Mouse (Mus musculus) intestine, embryonic 14.5 days (tissue): Measurements from ENCODE around the gene Slc27a2. TPM values are rescaled to one million over a fixed set of nuclear protein-coding genes. Genes with fewer than 3 reads are reported as not detected.

ENCODE experiments used
- ATAC-seq: fragments of 200-750 bp; cut with Nextera tagmentation; replicated peaks from 2 replicates; pipeline ENCODE4 v1.8.0; 2017; ENCODE audit warnings: low read depth, moderate number of reproducible peaks, moderate TSS enrichment, moderate library complexity; ENCODE audit not compliant: low FRiP score, low TSS enrichment
- DNase-seq: peaks from one replicate; pipeline ENCODE4 v3.0.0-alpha.2; 2018; ENCODE audit warnings: low spot score
- H3K27ac ChIP-seq: fragments of 300-500 bp; sonication (generic); 2 replicates; pipeline ENCODE4 v1.5.1; 2014; ENCODE audit warnings: low read depth, mild to moderate bottlenecking, control low read depth
- H3K27me3 ChIP-seq: fragments of 300-500 bp; sonication (generic); replicated peaks from 2 replicates; pipeline ENCODE4 v1.6.1; 2014; ENCODE audit warnings: low read length, control low read depth; ENCODE audit not compliant: control insufficient read depth, insufficient read depth
- H3K36me3 ChIP-seq: fragments of 300-500 bp; sonication (generic); 2 replicates; pipeline ENCODE4 v1.6.1; 2014; ENCODE audit warnings: low read length, control low read depth; ENCODE audit not compliant: control insufficient read depth, insufficient read depth
- H3K4me1 ChIP-seq: fragments of 300-500 bp; sonication (generic); replicated peaks from 2 replicates; pipeline ENCODE4 v1.6.1; 2014; ENCODE audit warnings: low read length, control low read depth, mixed read lengths; ENCODE audit not compliant: control insufficient read depth, insufficient read depth
- H3K4me2 ChIP-seq: fragments of 300-500 bp; sonication (generic); 2 replicates; pipeline ENCODE4 v1.6.1; 2014; ENCODE audit warnings: low read length
- H3K4me3 ChIP-seq: fragments of 300-500 bp; sonication (generic); 2 replicates; pipeline ENCODE4 v1.5.1; 2014; ENCODE audit warnings: low read depth, low read length, control low read depth, mixed read lengths
- H3K9ac ChIP-seq: fragments of 300-500 bp; sonication (generic); 2 replicates; pipeline ENCODE4 v1.6.1; 2014; ENCODE audit warnings: mild to moderate bottlenecking, low read length
- H3K9me3 ChIP-seq: fragments of 300-500 bp; sonication (generic); 2 replicates; pipeline ENCODE4 v1.6.1; 2016; ENCODE audit warnings: low read length, control low read depth; ENCODE audit not compliant: control insufficient read depth
- WGBS: fragments of 180-500 bp; shearing (Covaris S2); extraction: QIAGEN DNeasy Blood & Tissue Kit; methylation state at CpG from one replicate; pipeline ENCODE4 v1.1.7; 2014; 5-methylcytosine and 5-hydroxymethylcytosine counted together
- polyA plus RNA-seq: library from polyadenylated mRNA; unstranded; fragments of >200 nt; fragmentation: Nextera tagmentation; extraction: Ambion mirVana; gene quantifications from 2 replicates; pipeline ENCODE4 v1.2.1, GENCODE M21; 2014

Slc27a2 gene
- polyA plus RNA-seq, 1 experiment from 2014 or later = 1.4 TPM

GRCm38 (mm10) chr2:126572747-126573146, 20.5 kb downstream of the Slc27a2 start:
- WGBS = 84% methylated on average over 4 of the region's 4 CpGs

DNA sequence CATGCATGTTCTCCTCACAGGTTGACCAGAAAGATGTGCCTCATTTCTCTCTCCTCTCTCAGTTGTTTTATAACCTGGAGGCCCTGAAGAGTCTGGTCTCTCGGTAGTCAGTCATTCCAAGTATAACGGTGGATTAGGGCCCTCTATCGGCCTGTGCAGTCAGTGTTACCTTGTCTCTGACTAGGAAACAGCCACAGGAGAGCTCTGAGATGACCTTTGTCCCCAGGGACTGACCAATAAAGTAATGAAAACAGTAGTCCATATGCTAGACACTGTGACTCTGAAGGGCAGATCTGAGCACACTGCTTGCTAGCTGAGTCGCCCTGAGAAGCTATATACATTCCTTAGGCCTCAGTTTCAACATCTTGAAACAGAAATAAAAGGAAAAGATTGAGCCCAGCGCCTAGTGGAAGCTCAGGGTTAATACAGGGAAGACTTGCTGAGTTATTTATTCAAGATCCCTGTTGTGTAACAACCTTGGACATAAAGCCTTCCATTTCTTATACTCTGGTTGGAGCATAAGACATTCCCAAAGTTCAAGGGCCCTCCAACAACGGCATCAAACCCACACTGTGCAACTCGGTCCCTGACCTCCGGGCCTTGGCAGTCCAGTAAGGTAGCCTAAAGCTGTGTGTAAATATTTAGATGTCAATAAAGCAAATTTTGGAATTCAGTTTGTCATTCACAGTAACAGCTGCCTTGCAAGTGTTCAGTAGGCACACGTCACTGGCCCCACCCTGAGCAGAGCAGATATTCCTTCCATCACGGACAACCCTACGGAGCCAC, 23.4 kb downstream of the Slc27a2 start:
- H3K27ac ChIP-seq = no peak overlapping the region
- ATAC-seq (no peak), DNase-seq (no peak)
- WGBS = 76% methylated on average over 11 of the region's 11 CpGs
- H3K9ac ChIP-seq = no peak overlapping the region
- no peaks in the 10 kb centered on the region for H3K36me3 ChIP-seq
- H3K27me3 ChIP-seq = no peaks in the 10 kb centered on the region
- H3K4me1 ChIP-seq = no peaks in the 10 kb centered on the region
- no peak overlapping the region for H3K4me3 ChIP-seq
- no peak overlapping the region for H3K4me2 ChIP-seq
- H3K9me3 ChIP-seq = no peaks in the 10 kb centered on the region; the same call in 1 of the 2 replicates

More at GRCm38 (mm10) chr2:126572747-126573146, 20.5 kb downstream of the Slc27a2 start:
- Histone ChIP-seq H3K9me3 (no peaks in the 10 kb centered on the region; the same call in 1 of the 2 replicates), H3K27ac (no peak overlapping the region), H3K4me1 (no peaks in the 10 kb centered on the region), H3K4me2 (no peak overlapping the region), H3K4me3 (no peak overlapping the region), H3K9ac (no peak overlapping the region), H3K27me3 (no peaks in the 10 kb centered on the region), H3K36me3 (no peaks in the 10 kb centered on the region)
- DNase-seq = no peak
- ATAC-seq = no peak

GRCm38 (mm10) chr2:126577362-126577761, 25.2 kb downstream of the Slc27a2 start:
- Histone ChIP-seq H3K27me3 (no peaks in the 10 kb centered on the region), H3K36me3 (no peaks in the 10 kb centered on the region), H3K9ac (no peak overlapping the region), H3K9me3 (no peaks in the 10 kb centered on the region), H3K4me2 (no peak overlapping the region), H3K27ac (no peak overlapping the region), H3K4me1 (no peaks in the 10 kb centered on the region), H3K4me3 (no peak overlapping the region)
- ATAC-seq (no peak), DNase-seq (no peak)
- 68% methylated on average over 5 of the region's 5 CpGs for WGBS

- ATAC-seq = no peak
These were observed 27.1 kb downstream of the Slc27a2 start for GRCm38 (mm10) chr2:126579282-126579681.

DNA sequence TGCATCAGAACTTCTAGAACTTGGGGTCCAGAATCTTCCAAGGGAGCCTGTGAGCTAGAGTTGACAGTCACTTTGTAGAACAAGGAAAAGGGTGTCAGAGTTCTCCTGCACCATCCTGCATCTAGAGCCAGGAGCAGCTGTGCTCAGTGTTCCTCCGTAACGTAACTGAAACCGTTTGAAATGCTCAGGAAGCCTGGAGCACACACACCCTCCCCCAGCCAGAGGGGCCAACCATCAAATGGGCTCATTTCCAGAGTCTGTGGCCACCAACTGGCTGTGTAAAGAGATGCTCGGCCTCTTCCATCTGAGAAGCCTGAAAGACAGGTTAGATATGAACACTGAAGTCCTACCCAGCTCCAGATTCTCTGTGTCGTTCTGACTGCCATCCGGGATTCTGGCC, 31.8 kb downstream of the Slc27a2 start:
- Histone ChIP-seq H3K4me2 (no peak overlapping the region), H3K4me3 (no peak overlapping the region), H3K9me3 (no peaks in the 10 kb centered on the region), H3K4me1 (no peaks in the 10 kb centered on the region), H3K36me3 (no peaks in the 10 kb centered on the region), H3K27ac (no peak overlapping the region), H3K9ac (no peak overlapping the region), H3K27me3 (no peaks in the 10 kb centered on the region)
- ATAC-seq (no peak), DNase-seq (no peak)
- WGBS = 69% methylated on average over 6 of the region's 6 CpGs

More at GRCm38 (mm10) chr2:126579282-126579681, 27.1 kb downstream of the Slc27a2 start:
- DNase-seq = no peak
- H3K9ac ChIP-seq = no peak overlapping the region
- H3K36me3 ChIP-seq = no peaks in the 10 kb centered on the region
- H3K4me2 ChIP-seq = no peak overlapping the region
- no peak overlapping the region for H3K27ac ChIP-seq
- no peaks in the 10 kb centered on the region for H3K9me3 ChIP-seq
- WGBS = 85% methylated on average over 1 of the region's 1 CpGs
- H3K27me3 ChIP-seq = no peaks in the 10 kb centered on the region
- no peak overlapping the region for H3K4me3 ChIP-seq
- H3K4me1 ChIP-seq = no peaks in the 10 kb centered on the region

GRCm38 (mm10) chr2:126584621-126585369, 32.6 kb downstream of the Slc27a2 start:
- Histone ChIP-seq H3K4me1 (no peaks in the 10 kb centered on the region), H3K9me3 (no peaks in the 10 kb centered on the region), H3K27ac (no peak overlapping the region), H3K4me2 (no peak overlapping the region), H3K36me3 (no peaks in the 10 kb centered on the region), H3K27me3 (no peaks in the 10 kb centered on the region), H3K9ac (no peak overlapping the region), H3K4me3 (no peak overlapping the region)
- ATAC-seq (no peak), DNase-seq (no peak)
- 76% methylated on average over 8 of the region's 8 CpGs for WGBS

- WGBS = 84% methylated on average over 3 of the region's 3 CpGs
- Histone ChIP-seq H3K4me3 (no peak overlapping the region), H3K4me2 (no peak overlapping the region), H3K9ac (no peak overlapping the region), H3K36me3 (no peaks in the 10 kb centered on the region), H3K4me1 (no peaks in the 10 kb centered on the region), H3K27me3 (no peaks in the 10 kb centered on the region), H3K9me3 (no peaks in the 10 kb centered on the region), H3K27ac (no peak overlapping the region)
- DNase-seq (no peak), ATAC-seq (no peak)
These were observed 35.3 kb downstream of the Slc27a2 start for GRCm38 (mm10) chr2:126587468-126587867.

- H3K4me3 ChIP-seq = no peak overlapping the region
- ATAC-seq (no peak), DNase-seq (no peak)
- H3K4me1 ChIP-seq = no peaks in the 10 kb centered on the region
- H3K9me3 ChIP-seq = no peaks in the 10 kb centered on the region
- 91% methylated on average over 4 of the region's 4 CpGs for WGBS
- no peaks in the 10 kb centered on the region for H3K36me3 ChIP-seq
- H3K27ac ChIP-seq = no peak overlapping the region
- H3K9ac ChIP-seq = no peak overlapping the region
- no peaks in the 10 kb centered on the region for H3K27me3 ChIP-seq
- no peak overlapping the region for H3K4me2 ChIP-seq
These were observed 39.1 kb downstream of the Slc27a2 start for GRCm38 (mm10) chr2:126591304-126591703.
